Mouse (Mus musculus): ENCODE results near the gene Erbb3. TPM values are rescaled to one million over a fixed set of nuclear protein-coding genes. Genes with fewer than 3 reads are reported as not detected.

The Erbb3 gene
- polyA plus RNA-seq, 1 experiment from 2014 or later: 31.2 TPM

- DNase-seq (ENCODE audit: low spot score): no peak
- peaks cover 19% of the 10 kb centered on the region for H3K27me3 ChIP-seq (replicated peaks; ENCODE audit: control insufficient read depth, insufficient read depth, low read length)
- 0 out of 2 replicates have a peak, but pooled peaks cover 3% of the 10 kb centered on the region for H3K4me1 ChIP-seq (replicated peaks; ENCODE audit: control insufficient read depth, insufficient read depth, low read length)
- H3K9me3 ChIP-seq (ENCODE audit: control insufficient read depth, low read length): no peaks in the 10 kb centered on the region
- no peak overlapping the region for H3K27ac ChIP-seq (ENCODE audit: low read depth)
- no peaks in the 10 kb centered on the region for H3K36me3 ChIP-seq (ENCODE audit: control insufficient read depth, insufficient read depth, low read length)
- 79% methylated on average over 5 of the region's 5 CpGs for WGBS
- no peak for ATAC-seq (replicated peaks; ENCODE audit: low FRiP score, low TSS enrichment, low read depth)
- H3K4me3 ChIP-seq (ENCODE audit: low read depth, low read length): no peak overlapping the region
- no peak overlapping the region for H3K9ac ChIP-seq (ENCODE audit: low read length)
- no peak overlapping the region for H3K4me2 ChIP-seq (ENCODE audit: low read length)
Observed at GRCm38 (mm10) chr10:128592797-128593196, 3.3 kb upstream of the Erbb3 start.

- H3K36me3 ChIP-seq (ENCODE audit: control insufficient read depth, insufficient read depth, low read length): no peaks in the 10 kb centered on the region
- 81% methylated on average over 6 of the region's 6 CpGs for WGBS
Observed at GRCm38 (mm10) chr10:128591436-128591835, 2.0 kb upstream of the Erbb3 start.

GRCm38 (mm10) chr10:128590193-128590690 lies 790 bp upstream of the Erbb3 start:
- 0 out of 2 replicates have a peak, but pooled peaks cover 3% of the 10 kb centered on the region for H3K4me1 ChIP-seq (replicated peaks; ENCODE audit: control insufficient read depth, insufficient read depth, low read length)
- peak overlapping the region; percentile 82 for H3K27ac ChIP-seq (ENCODE audit: low read depth)
- peak; percentile 29 for ATAC-seq (replicated peaks; ENCODE audit: low FRiP score, low TSS enrichment, low read depth)
- H3K4me2 ChIP-seq (ENCODE audit: low read length): peak overlapping the region; percentile 91
- H3K36me3 ChIP-seq (ENCODE audit: control insufficient read depth, insufficient read depth, low read length): no peaks in the 10 kb centered on the region
- H3K27me3 ChIP-seq (replicated peaks; ENCODE audit: control insufficient read depth, insufficient read depth, low read length): peaks cover 37% of the 10 kb centered on the region
- peak overlapping the region; percentile 57 for H3K4me3 ChIP-seq (ENCODE audit: low read depth, low read length)
- H3K9ac ChIP-seq (ENCODE audit: low read length): peak overlapping the region; percentile 53
- under 1% methylated on average over 43 of the region's 43 CpGs for WGBS
- H3K9me3 ChIP-seq (ENCODE audit: control insufficient read depth, low read length): no peaks in the 10 kb centered on the region
- DNase-seq (ENCODE audit: low spot score): peak; percentile 91

More at GRCm38 (mm10) chr10:128591436-128591835, 2.0 kb upstream of the Erbb3 start:
- ATAC-seq (replicated peaks; ENCODE audit: low FRiP score, low TSS enrichment, low read depth): no peak
- H3K27ac ChIP-seq (ENCODE audit: low read depth): no peak overlapping the region
- no peak overlapping the region for H3K4me2 ChIP-seq (ENCODE audit: low read length)
- H3K9me3 ChIP-seq (ENCODE audit: control insufficient read depth, low read length): no peaks in the 10 kb centered on the region
- H3K4me1 ChIP-seq (replicated peaks; ENCODE audit: control insufficient read depth, insufficient read depth, low read length): 0 out of 2 replicates have a peak, but pooled peaks cover 3% of the 10 kb centered on the region
- H3K9ac ChIP-seq (ENCODE audit: low read length): no peak overlapping the region
- H3K27me3 ChIP-seq (replicated peaks; ENCODE audit: control insufficient read depth, insufficient read depth, low read length): peaks cover 32% of the 10 kb centered on the region
- DNase-seq (ENCODE audit: low spot score): no peak
- no peak overlapping the region for H3K4me3 ChIP-seq (ENCODE audit: low read depth, low read length)

GRCm38 (mm10) chr10:128588775-128589463 lies 533 bp downstream of the Erbb3 start:
- DNase-seq (ENCODE audit: low spot score) (no peak), ATAC-seq (replicated peaks; ENCODE audit: low FRiP score, low TSS enrichment, low read depth) (peak; percentile 13)
- Histone ChIP-seq H3K27ac (ENCODE audit: low read depth) (peak overlapping the region; percentile 82), H3K9me3 (ENCODE audit: control insufficient read depth, low read length) (no peaks in the 10 kb centered on the region), H3K4me3 (ENCODE audit: low read depth, low read length) (peak overlapping the region; percentile 57), H3K36me3 (ENCODE audit: control insufficient read depth, insufficient read depth, low read length) (no peaks in the 10 kb centered on the region), H3K9ac (ENCODE audit: low read length) (peak overlapping the region; percentile 55), H3K27me3 (replicated peaks; ENCODE audit: control insufficient read depth, insufficient read depth, low read length) (peaks cover 37% of the 10 kb centered on the region), H3K4me1 (replicated peaks; ENCODE audit: control insufficient read depth, insufficient read depth, low read length) (0 out of 2 replicates have a peak, but pooled peaks cover 3% of the 10 kb centered on the region), H3K4me2 (ENCODE audit: low read length) (peak overlapping the region; percentile 91)
- WGBS: 3% methylated on average over 23 of the region's 23 CpGs

- Histone ChIP-seq H3K4me2 (ENCODE audit: low read length) (peak overlapping the region; percentile 91), H3K36me3 (ENCODE audit: control insufficient read depth, insufficient read depth, low read length) (no peaks in the 10 kb centered on the region), H3K9me3 (ENCODE audit: control insufficient read depth, low read length) (no peaks in the 10 kb centered on the region), H3K4me3 (ENCODE audit: low read depth, low read length) (peak overlapping the region; percentile 57), H3K4me1 (replicated peaks; ENCODE audit: control insufficient read depth, insufficient read depth, low read length) (peaks cover 6% of the 10 kb centered on the region; the same call in 1 of the 2 replicates), H3K27me3 (replicated peaks; ENCODE audit: control insufficient read depth, insufficient read depth, low read length) (peaks cover 37% of the 10 kb centered on the region), H3K9ac (ENCODE audit: low read length) (peak overlapping the region; percentile 3; the same call in 1 of the 2 replicates), H3K27ac (ENCODE audit: low read depth) (peak overlapping the region; percentile 82)
- ATAC-seq (replicated peaks; ENCODE audit: low FRiP score, low TSS enrichment, low read depth) (no peak), DNase-seq (ENCODE audit: low spot score) (no peak)
- 44% methylated on average over 1 of the region's 1 CpGs for WGBS
Observed at GRCm38 (mm10) chr10:128588136-128588535, 1.3 kb downstream of the Erbb3 start.

- Histone ChIP-seq H3K27me3 (replicated peaks; ENCODE audit: control insufficient read depth, insufficient read depth, low read length) (peaks cover 37% of the 10 kb centered on the region), H3K4me3 (ENCODE audit: low read depth, low read length) (peak overlapping the region; percentile 57), H3K4me1 (replicated peaks; ENCODE audit: control insufficient read depth, insufficient read depth, low read length) (peaks cover 6% of the 10 kb centered on the region; the same call in 1 of the 2 replicates), H3K4me2 (ENCODE audit: low read length) (peak overlapping the region; percentile 91), H3K27ac (ENCODE audit: low read depth) (peak overlapping the region; percentile 82), H3K9ac (ENCODE audit: low read length) (peak overlapping the region; percentile 3; the same call in 1 of the 2 replicates), H3K36me3 (ENCODE audit: control insufficient read depth, insufficient read depth, low read length) (no peaks in the 10 kb centered on the region), H3K9me3 (ENCODE audit: control insufficient read depth, low read length) (no peaks in the 10 kb centered on the region)
- 36% methylated on average over 8 of the region's 8 CpGs for WGBS
- DNase-seq (ENCODE audit: low spot score) (peak; percentile 62), ATAC-seq (replicated peaks; ENCODE audit: low FRiP score, low TSS enrichment, low read depth) (peak; percentile 20; the same call in 1 of the 2 replicates)
Observed at GRCm38 (mm10) chr10:128587697-128588096, 1.8 kb downstream of the Erbb3 start.

GRCm38 (mm10) chr10:128587120-128587519 lies 2.3 kb downstream of the Erbb3 start:
- no peaks in the 10 kb centered on the region for H3K9me3 ChIP-seq (ENCODE audit: control insufficient read depth, low read length)
- ATAC-seq (replicated peaks; ENCODE audit: low FRiP score, low TSS enrichment, low read depth) (no peak), DNase-seq (ENCODE audit: low spot score) (no peak)
- H3K9ac ChIP-seq (ENCODE audit: low read length): 0 out of 2 replicates have a peak overlapping the region, but pooled peaks have one; percentile 20
- peak overlapping the region; percentile 91 for H3K4me2 ChIP-seq (ENCODE audit: low read length)
- peaks cover 6% of the 10 kb centered on the region; the same call in 1 of the 2 replicates for H3K4me1 ChIP-seq (replicated peaks; ENCODE audit: control insufficient read depth, insufficient read depth, low read length)
- H3K27me3 ChIP-seq (replicated peaks; ENCODE audit: control insufficient read depth, insufficient read depth, low read length): peaks cover 37% of the 10 kb centered on the region
- H3K27ac ChIP-seq (ENCODE audit: low read depth): peak overlapping the region; percentile 82
- 46% methylated on average over 4 of the region's 4 CpGs for WGBS
- no peaks in the 10 kb centered on the region for H3K36me3 ChIP-seq (ENCODE audit: control insufficient read depth, insufficient read depth, low read length)
- peak overlapping the region; percentile 57 for H3K4me3 ChIP-seq (ENCODE audit: low read depth, low read length)

GRCm38 (mm10) chr10:128586546-128586945 lies 2.9 kb downstream of the Erbb3 start:
- H3K4me2 ChIP-seq (ENCODE audit: low read length): peak overlapping the region; percentile 91
- no peaks in the 10 kb centered on the region for H3K9me3 ChIP-seq (ENCODE audit: control insufficient read depth, low read length)
- 0 out of 2 replicates have a peak overlapping the region, but pooled peaks have one; percentile 5 for H3K9ac ChIP-seq (ENCODE audit: low read length)
- 6% methylated on average over 1 of the region's 1 CpGs for WGBS
- peaks cover 37% of the 10 kb centered on the region for H3K27me3 ChIP-seq (replicated peaks; ENCODE audit: control insufficient read depth, insufficient read depth, low read length)
- ATAC-seq (replicated peaks; ENCODE audit: low FRiP score, low TSS enrichment, low read depth) (no peak), DNase-seq (ENCODE audit: low spot score) (no peak)
- peak overlapping the region; percentile 82 for H3K27ac ChIP-seq (ENCODE audit: low read depth)
- peak overlapping the region; percentile 57; the same call in 1 of the 2 replicates for H3K4me3 ChIP-seq (ENCODE audit: low read depth, low read length)
- H3K36me3 ChIP-seq (ENCODE audit: control insufficient read depth, insufficient read depth, low read length): peaks cover 2% of the 10 kb centered on the region; the same call in 1 of the 2 replicates
- H3K4me1 ChIP-seq (replicated peaks; ENCODE audit: control insufficient read depth, insufficient read depth, low read length): peaks cover 6% of the 10 kb centered on the region; the same call in 1 of the 2 replicates

Data from intestine, embryonic 14.5 days (tissue).